Mouse (Mus musculus) left cerebral cortex, adult 9 months (tissue): ENCODE results near the gene Slf1.
"Not testable (repeated sequence)": the region's sequence is repeated elsewhere in the genome, so short reads cannot be mapped to it uniquely, and the experiment has no call there.

Experiments used
- DNase-seq, 2 experiments: peaks; one replicate each; pipeline ENCODE4 v3.0.0; 2022; ENCODE audit warnings: low spot score in 2 of 2

Gene Slf1

GRCm38 (mm10) chr13:77134931-77135620 is at the start of gene Slf1, which contains the start of gene 2210408I21Rik:
Gene Slf1 (minus strand): TSS chr13:77135473.
Gene 2210408I21Rik (plus strand): TSS chr13:77135540.
- DNase-seq: peak; percentile 59 to 91

GRCm38 (mm10) chr13:77177931-77178330 is 42.7 kb upstream of the Slf1 start:
- DNase-seq: no peak

GRCm38 (mm10) chr13:77140890-77141289 is 5.6 kb upstream of the Slf1 start:
- no peak for DNase-seq

GRCm38 (mm10) chr13:77135621-77135981 is 328 bp upstream of the Slf1 start:
- no peak for DNase-seq

GRCm38 (mm10) chr13:77131132-77131531 is 4.1 kb downstream of the Slf1 start:
- DNase-seq: no peak

- DNase-seq: no peak
These were observed 7.0 kb downstream of the Slf1 start for GRCm38 (mm10) chr13:77128240-77128639.

GRCm38 (mm10) chr13:77125159-77125558 is 10.1 kb downstream of the Slf1 start:
- no peak for DNase-seq

- no peak for DNase-seq
These were observed 16.6 kb downstream of the Slf1 start for GRCm38 (mm10) chr13:77118695-77119094.

- no peak for DNase-seq
These were observed 27.5 kb downstream of the Slf1 start for GRCm38 (mm10) chr13:77107734-77108133.

- not testable (repeated sequence) for DNase-seq
These were observed 42.4 kb downstream of the Slf1 start for GRCm38 (mm10) chr13:77092876-77093275.

GRCm38 (mm10) chr13:77072030-77072429 is 63.2 kb downstream of the Slf1 start:
- DNase-seq: no peak

- DNase-seq: no peak
These were observed 66.4 kb downstream of the Slf1 start for GRCm38 (mm10) chr13:77068847-77069246.

- DNase-seq: no peak
These were observed 72.1 kb downstream of the Slf1 start for GRCm38 (mm10) chr13:77063221-77063620.

GRCm38 (mm10) chr13:77049736-77050135 is 85.5 kb downstream of the Slf1 start:
- DNase-seq: no peak

- peak in 1 of 2 experiments; percentile 61 for DNase-seq
These were observed 86.8 kb downstream of the Slf1 start for GRCm38 (mm10) chr13:77048461-77048860.

- DNase-seq: peak in 1 of 2 experiments; percentile 30
These were observed 87.9 kb downstream of the Slf1 start for GRCm38 (mm10) chr13:77047179-77047931.

GRCm38 (mm10) chr13:77046416-77046815 is 88.9 kb downstream of the Slf1 start:
- no peak for DNase-seq

GRCm38 (mm10) chr13:77045375-77045774 is 89.9 kb downstream of the Slf1 start:
- DNase-seq: no peak

- DNase-seq: no peak
These were observed 91.9 kb downstream of the Slf1 start for GRCm38 (mm10) chr13:77043375-77043774.

- no peak for DNase-seq
These were observed 105.7 kb downstream of the Slf1 start for GRCm38 (mm10) chr13:77029594-77029993.

- DNase-seq: no peak
These were observed 116.4 kb downstream of the Slf1 start for GRCm38 (mm10) chr13:77018851-77019250.

GRCm38 (mm10) chr13:77003684-77004083 is 131.6 kb downstream of the Slf1 start:
- no peak for DNase-seq

- DNase-seq: no peak
These were observed 132.6 kb downstream of the Slf1 start for GRCm38 (mm10) chr13:77002628-77003027.
